Mouse (Mus musculus) hindbrain, embryonic 16.5 days (tissue): ENCODE measurements around the gene Sox12. TPM values are rescaled to one million over a fixed set of nuclear protein-coding genes. Genes with fewer than 3 reads are reported as not detected.
"Not testable (repeated sequence)": the region's sequence is repeated elsewhere in the genome, so short reads cannot be mapped to it uniquely, and the experiment has no call there.

ENCODE experiments used
- ATAC-seq: fragments of 200-750 bp; cut with Nextera tagmentation; 2 replicates; pipeline ENCODE4 v1.8.0; 2017; ENCODE audit warnings: moderate TSS enrichment, moderate library complexity
- H3K27ac ChIP-seq: fragments of 300-500 bp; sonication (generic); 2 replicates; pipeline ENCODE4 v1.5.1; 2014; ENCODE audit warnings: low read depth, mild to moderate bottlenecking, control low read depth, low read length, moderate library complexity
- H3K27me3 ChIP-seq: fragments of 300-500 bp; sonication (generic); replicated peaks from 2 replicates; pipeline ENCODE4 v1.6.1; 2014; ENCODE audit warnings: low read length; ENCODE audit not compliant: control insufficient read depth, insufficient read depth
- H3K36me3 ChIP-seq: fragments of 300-500 bp; sonication (generic); 2 replicates; pipeline ENCODE4 v1.6.1; 2014; ENCODE audit warnings: mild to moderate bottlenecking, low read length, moderate library complexity, mixed read lengths; ENCODE audit not compliant: control insufficient read depth, insufficient read depth
- H3K4me1 ChIP-seq: fragments of 300-500 bp; sonication (generic); 2 replicates; pipeline ENCODE4 v1.6.1; 2014; ENCODE audit warnings: low read depth, low read length; ENCODE audit not compliant: control insufficient read depth, insufficient read depth
- H3K4me2 ChIP-seq: fragments of 300-500 bp; sonication (generic); 2 replicates; pipeline ENCODE4 v1.6.1; 2014; ENCODE audit warnings: mild to moderate bottlenecking, low read length, control low read depth, moderate library complexity
- H3K4me3 ChIP-seq: fragments of 300-500 bp; sonication (generic); 2 replicates; pipeline ENCODE4 v1.5.1; 2014; ENCODE audit warnings: mild to moderate bottlenecking, low read length, control low read depth, moderate library complexity
- H3K9ac ChIP-seq: fragments of 300-500 bp; sonication (generic); 2 replicates; pipeline ENCODE4 v1.6.1; 2014; ENCODE audit warnings: low read depth, mild to moderate bottlenecking, control low read depth, low read length, moderate library complexity
- H3K9me3 ChIP-seq: fragments of 300-500 bp; sonication (generic); 2 replicates; pipeline ENCODE4 v1.6.1; 2014; ENCODE audit warnings: mild to moderate bottlenecking, low read length, moderate library complexity; ENCODE audit not compliant: control insufficient read depth
- WGBS: fragments of 180-500 bp; shearing (Covaris S2); extraction: QIAGEN DNeasy Blood & Tissue Kit; methylation state at CpG from one replicate; pipeline ENCODE4 v1.1.7; 2014; 5-methylcytosine and 5-hydroxymethylcytosine counted together
- polyA plus RNA-seq: library from polyadenylated mRNA; unstranded; fragments of >200 nt; fragmentation: Nextera tagmentation; extraction: Ambion mirVana; gene quantifications from 2 replicates; pipeline ENCODE4 v1.2.1, GENCODE M21; 2015

The Sox12 gene
- polyA plus RNA-seq, 1 experiment from 2014 or later = 10.5 TPM

DNA sequence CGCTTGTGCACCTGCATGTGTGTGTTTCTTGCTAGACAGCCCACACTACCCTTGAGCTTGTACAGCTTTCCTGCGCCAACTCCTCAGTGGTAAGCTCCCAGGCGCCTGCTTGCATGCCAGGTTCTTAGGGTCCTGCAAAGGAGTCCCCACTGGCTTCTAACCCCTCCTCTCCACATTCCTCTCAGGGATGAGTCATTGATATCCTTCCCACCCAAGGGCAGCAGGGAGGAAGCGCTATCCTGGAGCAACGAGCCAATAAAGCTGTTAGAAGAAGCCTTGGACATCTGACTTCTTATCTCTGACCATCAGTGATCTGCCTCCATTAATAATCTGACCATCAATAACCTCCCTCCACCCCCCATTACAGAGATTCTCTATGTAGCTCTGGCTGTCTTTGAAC is 29.9 kb downstream of the Sox12 start:
- Histone ChIP-seq H3K4me2 (no peak overlapping the region), H3K27ac (no peak overlapping the region), H3K27me3 (no peaks in the 10 kb centered on the region), H3K4me3 (no peak overlapping the region), H3K36me3 (no peaks in the 10 kb centered on the region), H3K9ac (no peak overlapping the region), H3K4me1 (peaks cover 3% of the 10 kb centered on the region; the same call in 1 of the 2 replicates), H3K9me3 (no peaks in the 10 kb centered on the region)
- WGBS = 86% methylated on average over 5 of the region's 5 CpGs
- no peak for ATAC-seq

DNA sequence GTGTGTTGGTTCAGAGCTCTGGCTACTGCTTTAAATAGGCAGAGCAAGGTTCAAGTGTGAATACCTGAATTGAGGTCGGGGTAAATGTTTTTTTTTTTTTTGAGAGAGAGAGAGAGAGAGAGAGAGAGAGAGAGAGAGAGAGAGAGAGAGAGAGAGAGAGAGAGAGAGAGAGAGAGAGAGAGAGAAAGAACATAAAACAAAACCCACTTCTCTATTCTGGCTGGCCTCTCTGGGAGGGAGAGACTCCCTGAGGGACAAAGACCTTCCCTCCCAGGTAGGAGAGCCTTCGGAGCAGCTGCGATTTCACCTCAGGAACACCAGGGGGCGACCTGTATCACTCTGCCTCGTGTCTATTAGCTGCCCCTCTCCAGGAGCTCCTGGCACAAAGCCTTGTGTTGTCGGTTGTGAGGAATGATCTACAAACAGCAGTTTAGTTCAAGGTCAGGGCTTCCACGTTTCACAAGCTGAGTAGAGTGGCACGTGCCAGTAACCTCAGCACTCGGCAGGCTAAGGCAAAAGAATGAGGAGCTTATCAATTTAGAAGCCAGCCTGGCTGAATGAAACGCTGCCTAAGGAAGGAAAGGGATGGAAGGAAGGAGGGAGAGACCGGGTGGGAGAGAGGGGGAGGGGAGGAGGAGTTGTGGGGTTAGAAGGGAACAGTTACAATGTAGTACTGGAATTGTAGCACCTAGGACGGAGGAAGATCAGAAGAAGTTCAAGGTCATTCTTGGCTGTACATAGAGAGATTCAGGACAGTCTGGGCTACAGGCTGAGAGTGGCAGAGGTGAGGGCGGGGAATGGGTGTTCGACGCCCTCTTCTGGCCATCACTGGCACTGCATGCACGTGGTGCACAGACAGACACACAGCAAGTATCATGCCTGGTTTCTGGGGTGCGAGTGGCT is 34.4 kb downstream of the Sox12 start:
- H3K4me3 ChIP-seq = peak overlapping the region; percentile 26
- H3K9me3 ChIP-seq = no peaks in the 10 kb centered on the region
- peak overlapping the region; percentile 38; the same call in 1 of the 2 replicates for H3K9ac ChIP-seq
- peak; percentile 67 for ATAC-seq
- 11% methylated on average over 17 of the region's 17 CpGs for WGBS
- peak overlapping the region; percentile 65 for H3K27ac ChIP-seq
- peak overlapping the region; percentile 48 for H3K4me2 ChIP-seq
- H3K27me3 ChIP-seq = no peaks in the 10 kb centered on the region
- no peaks in the 10 kb centered on the region for H3K36me3 ChIP-seq
- peaks cover 3% of the 10 kb centered on the region; the same call in 1 of the 2 replicates for H3K4me1 ChIP-seq

DNA sequence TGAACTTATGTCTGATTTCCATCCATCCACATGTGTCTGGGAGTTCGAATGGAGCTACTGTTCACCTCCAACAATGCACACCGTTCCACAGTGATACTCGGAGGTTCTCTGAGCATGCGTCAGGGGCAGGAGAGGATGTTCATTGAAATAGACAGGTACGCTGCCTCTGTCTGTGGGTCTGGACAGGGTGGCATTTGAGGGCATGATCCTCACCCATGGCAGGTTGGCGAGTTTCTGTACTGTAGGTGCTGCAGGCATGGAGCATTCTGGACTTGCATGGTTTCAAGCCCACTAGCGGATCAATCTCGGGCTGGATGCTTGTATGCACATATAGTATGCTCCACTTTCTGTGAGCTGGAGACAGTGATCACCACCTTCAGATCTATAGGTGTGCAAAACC is 36.7 kb downstream of the Sox12 start:
- H3K4me3 ChIP-seq = no peak overlapping the region
- peaks cover 3% of the 10 kb centered on the region; the same call in 1 of the 2 replicates for H3K4me1 ChIP-seq
- H3K9ac ChIP-seq = no peak overlapping the region
- 92% methylated on average over 8 of the region's 8 CpGs for WGBS
- no peaks in the 10 kb centered on the region for H3K27me3 ChIP-seq
- no peaks in the 10 kb centered on the region for H3K9me3 ChIP-seq
- no peaks in the 10 kb centered on the region for H3K36me3 ChIP-seq
- H3K4me2 ChIP-seq = no peak overlapping the region
- ATAC-seq = no peak
- no peak overlapping the region for H3K27ac ChIP-seq

DNA sequence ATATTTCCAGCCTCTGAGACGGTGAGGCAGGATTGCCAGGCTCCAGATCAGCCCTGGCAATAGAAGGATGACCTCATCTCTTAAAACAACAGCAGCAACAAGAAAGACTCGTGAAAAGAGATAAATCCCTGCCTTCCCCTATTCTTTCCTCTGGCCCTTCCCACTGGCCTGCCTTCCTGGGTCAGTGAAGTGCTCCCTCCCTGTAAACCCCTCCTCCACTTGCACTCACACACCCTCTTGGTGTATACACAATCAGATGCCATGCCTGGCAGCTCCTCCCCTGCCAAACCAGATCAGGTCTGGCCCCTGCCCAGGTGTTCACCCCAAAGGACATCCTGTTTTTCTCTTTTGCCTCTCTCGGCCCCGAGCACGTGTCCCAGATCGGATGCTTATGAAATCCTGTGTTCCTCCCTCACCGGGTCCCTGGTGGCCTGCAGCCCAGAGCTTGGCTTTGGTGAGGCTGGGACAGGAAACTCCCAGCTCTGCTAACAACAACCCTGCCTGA is 37.5 kb downstream of the Sox12 start:
- Histone ChIP-seq H3K27ac (no peak overlapping the region), H3K9ac (no peak overlapping the region), H3K4me2 (no peak overlapping the region), H3K4me3 (no peak overlapping the region), H3K4me1 (peaks cover 3% of the 10 kb centered on the region; the same call in 1 of the 2 replicates), H3K9me3 (no peaks in the 10 kb centered on the region), H3K27me3 (no peaks in the 10 kb centered on the region), H3K36me3 (no peaks in the 10 kb centered on the region)
- 62% methylated on average over 7 of the region's 7 CpGs for WGBS
- no peak for ATAC-seq

DNA sequence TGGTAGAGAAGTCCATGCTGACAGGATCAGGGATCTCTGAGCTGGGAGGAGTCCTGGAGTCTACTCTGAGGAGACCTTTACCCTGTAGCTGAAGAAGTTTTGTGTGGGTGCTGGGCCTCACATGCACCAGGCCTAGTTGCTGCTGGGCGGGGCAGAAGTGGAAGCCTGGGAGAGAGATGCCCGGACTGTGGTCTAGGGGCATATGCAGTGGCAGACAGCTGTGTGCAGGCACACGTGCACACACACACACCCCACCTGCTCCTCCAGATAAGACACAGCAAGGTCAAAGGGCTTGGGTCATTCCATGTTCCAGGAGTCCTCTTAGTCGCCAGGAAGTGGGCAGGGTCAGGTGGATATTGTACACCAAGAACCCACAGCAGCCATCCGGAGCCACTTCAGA is 38.2 kb downstream of the Sox12 start:
- Histone ChIP-seq H3K4me2 (no peak overlapping the region), H3K9ac (no peak overlapping the region), H3K36me3 (no peaks in the 10 kb centered on the region), H3K27me3 (no peaks in the 10 kb centered on the region), H3K4me3 (no peak overlapping the region), H3K4me1 (peaks cover 3% of the 10 kb centered on the region; the same call in 1 of the 2 replicates), H3K27ac (no peak overlapping the region), H3K9me3 (no peaks in the 10 kb centered on the region)
- 75% methylated on average over 5 of the region's 5 CpGs for WGBS
- no peak for ATAC-seq

DNA sequence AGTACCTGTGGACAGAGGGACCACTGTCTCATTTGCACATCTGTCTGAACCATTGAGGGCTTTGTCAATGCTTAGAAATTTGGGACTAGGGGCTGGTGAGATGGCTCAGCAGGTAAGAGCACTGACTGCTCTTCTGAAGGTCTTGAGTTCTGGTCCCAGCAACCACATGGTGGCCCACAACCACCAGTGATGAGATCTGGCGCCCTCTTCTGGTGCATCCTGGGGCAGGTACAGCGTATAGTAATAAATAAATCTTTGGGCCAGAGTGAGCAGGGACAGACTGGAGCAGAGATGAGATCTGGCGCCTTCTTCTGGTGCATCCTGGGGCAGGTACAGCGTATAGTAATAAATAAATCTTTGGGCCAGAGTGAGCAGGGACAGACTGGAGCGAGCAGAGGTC is 38.9 kb downstream of the Sox12 start:
- WGBS = 73% methylated on average over 5 of the region's 5 CpGs
- H3K9me3 ChIP-seq, H3K27me3 ChIP-seq, ATAC-seq, H3K27ac ChIP-seq, H3K36me3 ChIP-seq, H3K9ac ChIP-seq, H3K4me1 ChIP-seq, H3K4me2 ChIP-seq, H3K4me3 ChIP-seq: not testable (repeated sequence)

DNA sequence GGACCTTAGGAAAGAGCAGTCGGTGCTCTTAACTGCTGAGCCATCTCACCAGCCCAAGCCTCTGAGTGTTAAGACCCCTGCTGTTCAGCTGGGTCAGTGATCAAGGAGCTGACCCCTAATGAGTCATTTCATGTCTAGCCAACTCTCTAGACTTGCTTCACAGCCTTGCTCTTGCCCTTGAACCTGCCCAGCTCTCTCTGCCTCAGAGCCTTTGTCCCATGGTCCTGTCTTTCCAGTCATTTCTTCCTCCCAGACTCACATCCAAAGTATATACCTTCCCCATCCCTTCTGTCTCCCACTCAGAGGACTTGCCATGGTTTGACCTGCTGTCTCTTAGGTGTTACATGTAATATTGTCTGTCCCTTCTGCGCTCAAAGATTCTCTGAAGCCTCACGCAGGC is 40.6 kb downstream of the Sox12 start:
- no peak overlapping the region for H3K4me3 ChIP-seq
- H3K27me3 ChIP-seq = no peaks in the 10 kb centered on the region
- WGBS = 90% methylated on average over 3 of the region's 3 CpGs
- no peaks in the 10 kb centered on the region for H3K36me3 ChIP-seq
- no peaks in the 10 kb centered on the region for H3K4me1 ChIP-seq
- H3K9me3 ChIP-seq = no peaks in the 10 kb centered on the region
- H3K27ac ChIP-seq = no peak overlapping the region
- ATAC-seq = no peak
- H3K4me2 ChIP-seq = no peak overlapping the region
- H3K9ac ChIP-seq = no peak overlapping the region

DNA sequence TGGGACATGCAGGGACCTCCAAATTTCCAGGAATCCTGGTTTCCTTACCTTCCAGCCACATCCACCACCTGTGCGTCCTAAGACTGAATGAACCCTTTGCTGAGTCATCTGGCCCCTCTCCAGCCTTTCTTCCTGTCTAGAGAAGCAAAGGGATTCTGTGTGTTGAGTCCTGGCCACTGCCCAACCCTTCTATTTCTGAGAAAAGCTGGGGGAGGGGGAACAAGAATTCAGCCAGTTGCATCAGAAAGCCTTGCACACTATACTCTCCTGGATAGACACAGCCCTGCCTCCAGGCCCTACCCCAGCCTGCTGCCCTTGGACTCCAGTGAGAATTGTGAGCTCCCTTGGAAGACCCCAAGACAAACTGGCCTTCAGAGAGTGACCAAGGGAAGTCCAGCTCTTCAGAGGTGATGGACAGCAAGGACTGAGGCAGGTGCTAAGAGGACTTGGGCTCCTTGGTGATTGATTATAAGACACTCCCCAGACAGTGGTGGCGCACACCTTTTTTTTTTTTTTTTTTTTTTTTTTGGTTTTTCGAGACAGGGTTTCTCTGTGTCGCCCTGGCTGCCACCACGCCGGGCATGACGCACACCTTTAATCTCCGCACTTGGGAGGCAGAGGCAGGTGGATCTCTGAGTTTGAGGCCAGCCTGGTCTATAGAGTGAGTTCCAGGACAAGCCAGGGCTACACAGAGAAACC is 47.9 kb downstream of the Sox12 start:
- Histone ChIP-seq H3K9me3 (no peaks in the 10 kb centered on the region), H3K27ac (no peak overlapping the region), H3K4me3 (no peak overlapping the region), H3K9ac (no peak overlapping the region), H3K36me3 (no peaks in the 10 kb centered on the region), H3K4me1 (no peaks in the 10 kb centered on the region), H3K4me2 (no peak overlapping the region), H3K27me3 (peaks cover 3% of the 10 kb centered on the region; the same call in 1 of the 2 replicates)
- 86% methylated on average over 7 of the region's 8 CpGs for WGBS
- 0 out of 2 replicates have a peak, but pooled peaks have one; percentile 14 for ATAC-seq

DNA sequence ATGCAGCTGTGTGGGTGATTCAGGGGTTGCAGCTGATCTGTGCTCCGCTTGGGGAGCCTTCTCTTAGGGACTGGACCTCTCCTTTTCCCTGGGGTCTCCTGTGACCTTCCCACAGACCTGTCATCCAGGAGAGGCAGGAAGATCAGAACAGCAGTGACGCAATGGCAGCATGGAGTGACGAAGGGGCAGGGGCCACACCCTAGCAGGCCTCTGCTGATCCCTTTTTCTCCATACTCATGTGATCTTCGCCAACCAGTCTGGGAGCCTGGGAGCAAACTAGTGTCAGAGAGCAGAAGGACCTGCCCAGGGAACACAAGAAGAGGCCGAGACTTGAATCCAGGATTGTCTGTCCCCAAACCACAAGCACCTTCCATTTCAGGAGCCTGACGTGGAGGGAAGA is 48.7 kb downstream of the Sox12 start:
- H3K4me2 ChIP-seq = no peak overlapping the region
- ATAC-seq = no peak
- peaks cover 3% of the 10 kb centered on the region; the same call in 1 of the 2 replicates for H3K27me3 ChIP-seq
- H3K9ac ChIP-seq = no peak overlapping the region
- no peaks in the 10 kb centered on the region for H3K36me3 ChIP-seq
- no peaks in the 10 kb centered on the region for H3K9me3 ChIP-seq
- H3K4me3 ChIP-seq = no peak overlapping the region
- H3K27ac ChIP-seq = no peak overlapping the region
- H3K4me1 ChIP-seq = peaks cover 5% of the 10 kb centered on the region
- 82% methylated on average over 6 of the region's 6 CpGs for WGBS
